Mouse (Mus musculus) embryonic facial prominence, embryonic 13.5 days (tissue): ENCODE results near the gene Tead1. TPM values are rescaled to one million over a fixed set of nuclear protein-coding genes. Genes with fewer than 3 reads are reported as not detected.

Source experiments
- ATAC-seq: fragments of 200-750 bp; cut with Nextera tagmentation; 2 replicates; pipeline ENCODE4 v1.8.0; 2017; ENCODE audit warnings: low read depth; ENCODE audit not compliant: insufficient number of reproducible peaks, insufficient read depth, low FRiP score, low TSS enrichment
- H3K27ac ChIP-seq: fragments of 300-500 bp; sonication (generic); 2 replicates; pipeline ENCODE4 v1.5.1; 2015; ENCODE audit warnings: moderate library complexity, mild to moderate bottlenecking, inconsistent platforms
- H3K27me3 ChIP-seq: fragments of 300-500 bp; sonication (generic); 2 replicates; pipeline ENCODE4 v1.6.1; 2015; ENCODE audit warnings: mild to moderate bottlenecking, inconsistent platforms
- H3K36me3 ChIP-seq: fragments of 300-500 bp; sonication (generic); 2 replicates; pipeline ENCODE4 v1.6.1; 2015; ENCODE audit warnings: mild to moderate bottlenecking, inconsistent platforms
- H3K4me1 ChIP-seq: fragments of 300-500 bp; sonication (generic); 2 replicates; pipeline ENCODE4 v1.6.1; 2015; ENCODE audit warnings: inconsistent platforms
- H3K4me2 ChIP-seq: fragments of 300-500 bp; sonication (generic); 2 replicates; pipeline ENCODE4 v1.6.1; 2015; ENCODE audit warnings: moderate library complexity, mild to moderate bottlenecking, inconsistent platforms
- H3K4me3 ChIP-seq: fragments of 300-500 bp; sonication (generic); 2 replicates; pipeline ENCODE4 v1.5.1; 2015; ENCODE audit warnings: mild to moderate bottlenecking, inconsistent platforms
- H3K9ac ChIP-seq: fragments of 300-500 bp; sonication (generic); 2 replicates; pipeline ENCODE4 v1.6.1; 2015; ENCODE audit warnings: mild to moderate bottlenecking, inconsistent platforms
- H3K9me3 ChIP-seq: fragments of 300-500 bp; sonication (generic); 2 replicates; pipeline ENCODE4 v1.6.1; 2016; ENCODE audit warnings: inconsistent platforms
- WGBS: fragments of 180-500 bp; shearing (Covaris S2); methylation state at CpG from one replicate; pipeline ENCODE4 v1.1.7; 2015; ENCODE audit warnings: mixed read lengths; 5-methylcytosine and 5-hydroxymethylcytosine counted together
- polyA plus RNA-seq: library from polyadenylated mRNA; unstranded; fragments of >200 nt; fragmentation: Nextera tagmentation; extraction: Ambion mirVana; gene quantifications from 2 replicates; pipeline ENCODE4 v1.2.1, GENCODE M21; 2015

The Tead1 gene
- polyA plus RNA-seq, 1 experiment from 2014 or later = 44.9 TPM

- no peak for ATAC-seq
- Histone ChIP-seq H3K4me1 (peaks cover 79% of the 10 kb centered on the region), H3K27me3 (no peaks in the 10 kb centered on the region), H3K4me3 (no peak overlapping the region), H3K36me3 (no peaks in the 10 kb centered on the region), H3K9me3 (no peaks in the 10 kb centered on the region), H3K27ac (no peak overlapping the region), H3K9ac (no peak overlapping the region), H3K4me2 (no peak overlapping the region)
- 61% methylated on average over 5 of the region's 5 CpGs for WGBS
These were observed 34.4 kb downstream of the Tead1 start for GRCm38 (mm10) chr7:112713509-112713908.

DNA sequence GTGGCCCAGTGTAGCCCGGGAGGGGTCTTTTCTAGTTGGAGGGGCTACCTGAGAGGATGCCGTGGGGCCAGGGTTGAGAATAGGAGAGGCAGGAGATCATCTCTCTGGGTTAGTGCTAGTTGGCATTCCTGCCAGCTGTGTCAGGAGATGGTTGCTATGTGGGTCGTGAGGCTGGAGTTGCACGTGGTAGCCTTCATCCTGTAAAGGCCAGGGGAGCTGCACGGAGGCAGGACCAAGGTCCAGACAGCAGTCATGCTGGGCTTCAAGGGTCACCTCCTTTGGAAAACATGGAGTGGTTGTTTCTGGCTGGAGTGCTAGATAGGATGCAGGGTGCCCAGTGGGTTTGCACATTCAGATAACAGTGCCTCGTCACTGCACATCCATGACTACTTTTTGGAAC is 35.7 kb downstream of the Tead1 start:
- Histone ChIP-seq H3K9me3 (no peaks in the 10 kb centered on the region), H3K4me3 (no peak overlapping the region), H3K4me2 (no peak overlapping the region), H3K27me3 (no peaks in the 10 kb centered on the region), H3K4me1 (peaks cover 68% of the 10 kb centered on the region), H3K36me3 (no peaks in the 10 kb centered on the region), H3K27ac (no peak overlapping the region), H3K9ac (no peak overlapping the region)
- ATAC-seq = no peak
- 85% methylated on average over 6 of the region's 6 CpGs for WGBS

DNA sequence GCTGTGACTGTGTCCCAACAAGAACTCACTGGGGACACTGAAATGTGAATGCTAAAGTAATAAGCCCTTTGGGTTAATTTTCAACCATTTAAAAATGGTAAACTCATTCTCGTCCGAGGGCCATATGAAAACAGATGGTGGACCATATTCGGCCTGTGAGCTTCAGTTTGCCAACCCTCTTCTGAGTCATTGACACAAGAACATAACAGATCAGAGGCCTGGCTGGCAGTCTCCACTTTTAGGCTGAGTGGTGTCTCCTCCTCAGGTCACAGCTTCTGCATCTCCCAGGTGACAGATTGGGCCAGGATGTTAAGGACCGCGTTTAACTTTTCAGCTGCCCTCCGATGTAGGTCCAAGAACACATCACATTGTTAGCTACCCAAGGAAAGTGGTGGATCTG is 37.6 kb downstream of the Tead1 start:
- Histone ChIP-seq H3K27me3 (no peaks in the 10 kb centered on the region), H3K4me2 (no peak overlapping the region), H3K9ac (no peak overlapping the region), H3K9me3 (no peaks in the 10 kb centered on the region), H3K36me3 (no peaks in the 10 kb centered on the region), H3K27ac (no peak overlapping the region; the same call in 1 of the 2 replicates), H3K4me1 (peaks cover 63% of the 10 kb centered on the region), H3K4me3 (no peak overlapping the region)
- 88% methylated on average over 6 of the region's 6 CpGs for WGBS
- ATAC-seq = no peak

GRCm38 (mm10) chr7:112717676-112718075 is 38.6 kb downstream of the Tead1 start:
- WGBS = 35% methylated on average over 2 of the region's 2 CpGs
- Histone ChIP-seq H3K9ac (no peak overlapping the region), H3K27me3 (no peaks in the 10 kb centered on the region), H3K4me2 (no peak overlapping the region), H3K9me3 (no peaks in the 10 kb centered on the region), H3K4me1 (peaks cover 55% of the 10 kb centered on the region), H3K27ac (no peak overlapping the region), H3K4me3 (no peak overlapping the region), H3K36me3 (no peaks in the 10 kb centered on the region)
- ATAC-seq = no peak

GRCm38 (mm10) chr7:112719394-112720142 is 40.5 kb downstream of the Tead1 start:
- ATAC-seq = no peak
- no peak overlapping the region for H3K9ac ChIP-seq
- no peak overlapping the region for H3K4me3 ChIP-seq
- H3K9me3 ChIP-seq = no peaks in the 10 kb centered on the region
- WGBS = 15% methylated on average over 11 of the region's 11 CpGs
- no peaks in the 10 kb centered on the region for H3K36me3 ChIP-seq
- peaks cover 38% of the 10 kb centered on the region for H3K4me1 ChIP-seq
- H3K27me3 ChIP-seq = no peaks in the 10 kb centered on the region
- peak overlapping the region; percentile 54; the same call in 1 of the 2 replicates for H3K4me2 ChIP-seq
- H3K27ac ChIP-seq = no peak overlapping the region

DNA sequence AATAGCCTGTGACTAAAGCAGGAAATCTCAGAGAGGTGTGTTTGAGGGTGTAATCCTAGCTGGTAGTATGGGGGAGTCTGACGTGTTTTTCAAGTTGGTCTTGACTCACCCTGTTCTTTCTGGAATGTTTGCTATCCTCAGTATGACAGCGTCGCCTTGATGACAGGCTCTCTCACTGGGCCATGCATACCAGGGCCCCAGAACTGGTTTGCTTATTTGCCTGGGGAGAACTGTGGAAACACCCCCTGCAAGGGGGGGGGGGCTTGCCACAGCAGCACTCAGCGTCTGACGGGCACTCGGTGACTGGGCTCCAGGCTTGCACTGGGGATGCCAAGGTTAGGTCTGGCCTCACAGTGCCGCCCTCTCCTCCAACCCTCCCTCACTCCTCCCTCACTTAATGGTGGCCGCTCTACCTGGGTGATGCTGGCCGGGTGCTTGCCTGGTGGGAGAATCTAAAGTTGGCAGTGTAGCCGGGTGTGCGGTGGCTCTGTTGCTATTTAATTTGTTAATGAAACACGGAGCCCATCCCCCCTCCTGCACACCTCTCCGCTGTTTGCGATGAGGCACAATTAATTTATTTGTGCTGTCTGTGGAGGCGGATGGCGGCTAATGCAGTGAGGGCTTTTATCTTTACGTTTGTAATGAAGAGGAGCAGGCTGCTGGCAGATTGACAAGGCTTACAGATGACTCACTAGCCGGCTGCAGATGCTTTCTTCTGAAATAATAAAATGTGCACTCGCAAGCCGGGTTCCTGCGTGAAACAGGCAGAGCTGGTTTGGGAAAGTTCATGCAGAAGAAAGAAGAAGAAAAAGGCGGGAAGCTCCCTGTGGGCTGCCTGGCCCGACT is 41.2 kb downstream of the Tead1 start:
- Histone ChIP-seq H3K27me3 (no peaks in the 10 kb centered on the region), H3K9me3 (no peaks in the 10 kb centered on the region), H3K9ac (peak overlapping the region; percentile 52), H3K36me3 (no peaks in the 10 kb centered on the region), H3K27ac (peak overlapping the region; percentile 71), H3K4me1 (peaks cover 35% of the 10 kb centered on the region), H3K4me3 (peak overlapping the region; percentile 12; the same call in 1 of the 2 replicates), H3K4me2 (peak overlapping the region; percentile 54)
- peak; percentile 77 for ATAC-seq
- 7% methylated on average over 23 of the region's 23 CpGs for WGBS

GRCm38 (mm10) chr7:112720989-112721337 is 41.8 kb downstream of the Tead1 start:
- peak overlapping the region; percentile 54 for H3K4me2 ChIP-seq
- peaks cover 39% of the 10 kb centered on the region for H3K4me1 ChIP-seq
- no peaks in the 10 kb centered on the region for H3K27me3 ChIP-seq
- 0 out of 2 replicates have a peak overlapping the region, but pooled peaks have one; percentile 12 for H3K4me3 ChIP-seq
- peak overlapping the region; percentile 52; the same call in 1 of the 2 replicates for H3K9ac ChIP-seq
- H3K9me3 ChIP-seq = no peaks in the 10 kb centered on the region
- no peak for ATAC-seq
- peak overlapping the region; percentile 71 for H3K27ac ChIP-seq
- no peaks in the 10 kb centered on the region for H3K36me3 ChIP-seq
- WGBS = 21% methylated on average over 4 of the region's 4 CpGs

- Histone ChIP-seq H3K27ac (no peak overlapping the region), H3K4me1 (peaks cover 39% of the 10 kb centered on the region), H3K4me3 (no peak overlapping the region), H3K9me3 (no peaks in the 10 kb centered on the region), H3K9ac (no peak overlapping the region), H3K27me3 (no peaks in the 10 kb centered on the region), H3K36me3 (no peaks in the 10 kb centered on the region), H3K4me2 (no peak overlapping the region)
- ATAC-seq = no peak
- 80% methylated on average over 4 of the region's 4 CpGs for WGBS
These were observed 42.7 kb downstream of the Tead1 start for GRCm38 (mm10) chr7:112721859-112722258.

- H3K9ac ChIP-seq = no peak overlapping the region
- H3K4me1 ChIP-seq = peaks cover 59% of the 10 kb centered on the region
- 77% methylated on average over 2 of the region's 2 CpGs for WGBS
- H3K9me3 ChIP-seq = no peaks in the 10 kb centered on the region
- peak overlapping the region; percentile 7; the same call in 1 of the 2 replicates for H3K27ac ChIP-seq
- no peak for ATAC-seq
- H3K4me3 ChIP-seq = no peak overlapping the region
- H3K27me3 ChIP-seq = no peaks in the 10 kb centered on the region
- no peaks in the 10 kb centered on the region for H3K36me3 ChIP-seq
- H3K4me2 ChIP-seq = no peak overlapping the region
These were observed 49.3 kb downstream of the Tead1 start for GRCm38 (mm10) chr7:112728399-112728798.

DNA sequence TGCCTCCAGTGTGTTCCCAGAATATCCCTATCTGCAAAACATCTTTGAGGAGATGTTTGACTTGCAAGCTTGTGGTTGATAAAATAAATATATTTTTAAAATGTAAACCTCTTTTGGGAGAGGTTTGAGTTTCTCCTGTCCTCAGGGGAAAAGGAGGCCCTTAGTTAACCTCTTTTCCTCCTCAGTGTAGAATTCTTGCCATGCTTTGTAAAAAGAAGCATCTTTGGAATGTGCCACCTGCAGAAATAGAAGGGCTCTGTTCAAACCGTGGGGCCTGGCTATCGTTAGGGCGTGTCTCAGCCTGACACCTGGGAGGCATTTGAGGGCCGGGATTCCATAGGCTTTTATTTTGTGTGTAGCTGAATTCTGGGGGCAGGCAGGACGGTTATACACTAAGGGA is 51.1 kb downstream of the Tead1 start:
- Histone ChIP-seq H3K27ac (no peak overlapping the region), H3K9me3 (no peaks in the 10 kb centered on the region), H3K36me3 (no peaks in the 10 kb centered on the region), H3K4me2 (no peak overlapping the region), H3K9ac (no peak overlapping the region), H3K4me3 (no peak overlapping the region), H3K27me3 (no peaks in the 10 kb centered on the region), H3K4me1 (peaks cover 66% of the 10 kb centered on the region)
- ATAC-seq = no peak
- 31% methylated on average over 5 of the region's 5 CpGs for WGBS

DNA sequence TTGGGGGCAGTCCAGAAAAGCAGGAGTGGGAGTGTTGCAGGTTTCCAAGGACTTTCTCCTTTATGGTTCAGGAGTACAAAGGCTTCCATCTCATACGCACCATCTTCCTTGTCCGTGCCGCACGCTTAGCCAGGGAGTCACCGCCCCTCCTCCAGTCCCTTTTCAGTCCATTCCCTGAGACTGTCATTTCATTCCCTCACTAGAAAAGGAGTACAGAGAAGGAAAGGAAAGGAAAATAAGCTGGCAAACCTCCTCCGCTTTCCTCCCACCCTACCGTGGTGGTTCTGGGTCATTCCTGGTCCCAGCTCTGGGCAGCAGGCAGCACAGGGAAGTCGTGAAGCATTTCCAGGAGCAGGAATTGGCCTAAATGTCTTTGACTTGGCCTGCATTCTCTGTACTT is 52.5 kb downstream of the Tead1 start:
- Histone ChIP-seq H3K27me3 (no peaks in the 10 kb centered on the region), H3K27ac (no peak overlapping the region), H3K9ac (no peak overlapping the region)

GRCm38 (mm10) chr7:112739174-112739573 is 60.1 kb downstream of the Tead1 start:
- no peak overlapping the region for H3K4me3 ChIP-seq
- no peak overlapping the region for H3K9ac ChIP-seq
- no peaks in the 10 kb centered on the region for H3K36me3 ChIP-seq
- H3K27me3 ChIP-seq = no peaks in the 10 kb centered on the region
- WGBS = 67% methylated on average over 6 of the region's 6 CpGs
- no peak overlapping the region; the same call in 1 of the 2 replicates for H3K27ac ChIP-seq
- ATAC-seq = no peak
- H3K4me1 ChIP-seq = peaks cover 60% of the 10 kb centered on the region
- H3K4me2 ChIP-seq = no peak overlapping the region
- H3K9me3 ChIP-seq = no peaks in the 10 kb centered on the region

More for the DNA sequence above, 52.5 kb downstream of the Tead1 start:
- 81% methylated on average over 8 of the region's 8 CpGs for WGBS
- ATAC-seq = no peak
- Histone ChIP-seq H3K9me3 (no peaks in the 10 kb centered on the region), H3K4me3 (no peak overlapping the region), H3K4me2 (no peak overlapping the region), H3K4me1 (peaks cover 62% of the 10 kb centered on the region), H3K36me3 (no peaks in the 10 kb centered on the region)
